Mouse (Mus musculus): ENCODE measurements around the gene Kiz. TPM values are rescaled to one million over a fixed set of nuclear protein-coding genes. Genes with fewer than 3 reads are reported as not detected.
A peak's percentile ranks its signal among the peaks of the same experiment; 100 is the strongest.

Gene Kiz
- polyA plus RNA-seq, 1 experiment from 2014 or later = 28.7 TPM

GRCm38 (mm10) chr2:147011474-147012140 lies 155.9 kb downstream of the Kiz start:
- Histone ChIP-seq H3K27ac (ENCODE audit: low read depth, low read length) (peak overlapping the region; percentile 98), H3K4me1 (ENCODE audit: control insufficient read depth, insufficient read depth, low read length) (peaks cover 14% of the 10 kb centered on the region), H3K9me3 (replicated peaks; ENCODE audit: control insufficient read depth, low read length) (no peaks in the 10 kb centered on the region), H3K4me3 (ENCODE audit: low read depth, low read length) (peak overlapping the region; percentile 83; the same call in 1 of the 2 replicates), H3K27me3 (replicated peaks; ENCODE audit: control insufficient read depth, insufficient read depth, low read length) (no peaks in the 10 kb centered on the region), H3K4me2 (ENCODE audit: low read length) (peak overlapping the region; percentile 74), H3K9ac (ENCODE audit: low read length) (peak overlapping the region; percentile 93), H3K36me3 (ENCODE audit: control insufficient read depth, insufficient read depth, low read length) (no peaks in the 10 kb centered on the region)
- 81% methylated on average over 3 of the region's 3 CpGs for WGBS
- DNase-seq (ENCODE audit: low spot score) (no peak), ATAC-seq (no peak)

- peak overlapping the region; percentile 74 for H3K4me2 ChIP-seq (ENCODE audit: low read length)
- H3K4me3 ChIP-seq (ENCODE audit: low read depth, low read length) = peak overlapping the region; percentile 83
- no peaks in the 10 kb centered on the region for H3K36me3 ChIP-seq (ENCODE audit: control insufficient read depth, insufficient read depth, low read length)
- peak overlapping the region; percentile 93 for H3K9ac ChIP-seq (ENCODE audit: low read length)
- H3K4me1 ChIP-seq (ENCODE audit: control insufficient read depth, insufficient read depth, low read length) = peaks cover 14% of the 10 kb centered on the region
- ATAC-seq = 0 out of 2 replicates have a peak, but pooled peaks have one; percentile 0
- H3K9me3 ChIP-seq (replicated peaks; ENCODE audit: control insufficient read depth, low read length) = no peaks in the 10 kb centered on the region
- H3K27ac ChIP-seq (ENCODE audit: low read depth, low read length) = peak overlapping the region; percentile 98
- WGBS = 48% methylated on average over 7 of the region's 7 CpGs
- no peaks in the 10 kb centered on the region for H3K27me3 ChIP-seq (replicated peaks; ENCODE audit: control insufficient read depth, insufficient read depth, low read length)
- no peak for DNase-seq (ENCODE audit: low spot score)
Observed at GRCm38 (mm10) chr2:147012141-147012622, 156.5 kb downstream of the Kiz start.

DNA sequence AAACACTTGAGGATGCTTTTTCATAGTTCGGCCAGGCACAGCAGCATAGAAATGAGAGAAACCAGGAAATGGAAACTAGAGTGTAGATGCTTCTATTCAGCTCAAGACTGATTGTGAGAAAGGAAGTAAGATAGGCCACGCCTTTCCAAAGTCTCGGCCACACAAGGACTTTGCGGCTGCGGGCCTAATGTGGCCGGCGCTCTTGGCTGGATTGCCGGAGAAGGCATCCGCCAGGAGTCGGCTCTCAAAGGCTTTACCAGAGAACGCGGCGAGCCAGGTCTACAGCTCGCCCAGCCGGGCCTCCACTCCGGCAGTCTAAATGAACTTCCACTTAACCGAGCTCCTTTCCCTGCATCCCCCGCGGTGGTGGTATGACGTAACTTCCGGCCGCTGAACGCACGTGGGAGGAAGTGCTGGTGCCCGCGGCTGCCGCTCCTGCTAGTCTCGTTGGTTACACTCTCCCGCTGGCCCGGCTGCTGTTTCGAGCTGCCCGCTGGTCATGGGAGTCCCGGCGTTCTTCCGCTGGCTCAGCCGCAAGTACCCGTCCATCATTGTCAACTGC lies 157.0 kb downstream of the Kiz start, which contains the start of gene Xrn2:
Gene Xrn2 (plus strand): TSS at position 374 of the 562 bp plus-strand sequence.
- H3K4me3 ChIP-seq (ENCODE audit: low read depth, low read length) = peak within 1 kb of the TSS; percentile 83
- ATAC-seq (peak; percentile 97), DNase-seq (ENCODE audit: low spot score) (peak; percentile 98)
- H3K4me1 ChIP-seq (ENCODE audit: control insufficient read depth, insufficient read depth, low read length) = peaks cover 14% of the 10 kb centered on the region
- under 1% methylated on average over 37 of the region's 37 CpGs for WGBS
- H3K9ac ChIP-seq (ENCODE audit: low read length) = peak within 1 kb of the TSS; percentile 93
- no peaks in the 10 kb centered on the region for H3K27me3 ChIP-seq (replicated peaks; ENCODE audit: control insufficient read depth, insufficient read depth, low read length)
- peak within 1 kb of the TSS; percentile 74 for H3K4me2 ChIP-seq (ENCODE audit: low read length)
- no peaks in the 10 kb centered on the region for H3K36me3 ChIP-seq (ENCODE audit: control insufficient read depth, insufficient read depth, low read length)
- no peaks in the 10 kb centered on the region for H3K9me3 ChIP-seq (replicated peaks; ENCODE audit: control insufficient read depth, low read length)
- peak within 1 kb of the TSS; percentile 98 for H3K27ac ChIP-seq (ENCODE audit: low read depth, low read length)

GRCm38 (mm10) chr2:147013194-147013969 lies 157.7 kb downstream of the Kiz start:
- Histone ChIP-seq H3K4me2 (ENCODE audit: low read length) (peak overlapping the region; percentile 74), H3K4me1 (ENCODE audit: control insufficient read depth, insufficient read depth, low read length) (peaks cover 14% of the 10 kb centered on the region), H3K9ac (ENCODE audit: low read length) (peak overlapping the region; percentile 93), H3K27me3 (replicated peaks; ENCODE audit: control insufficient read depth, insufficient read depth, low read length) (no peaks in the 10 kb centered on the region), H3K9me3 (replicated peaks; ENCODE audit: control insufficient read depth, low read length) (no peaks in the 10 kb centered on the region), H3K27ac (ENCODE audit: low read depth, low read length) (peak overlapping the region; percentile 98), H3K4me3 (ENCODE audit: low read depth, low read length) (peak overlapping the region; percentile 83), H3K36me3 (ENCODE audit: control insufficient read depth, insufficient read depth, low read length) (no peaks in the 10 kb centered on the region)
- DNase-seq (ENCODE audit: low spot score) (peak; percentile 90), ATAC-seq (peak; percentile 93)
- WGBS = under 1% methylated on average over 56 of the region's 59 CpGs

- Histone ChIP-seq H3K9ac (ENCODE audit: low read length) (peak overlapping the region; percentile 93), H3K4me3 (ENCODE audit: low read depth, low read length) (peak overlapping the region; percentile 83), H3K4me1 (ENCODE audit: control insufficient read depth, insufficient read depth, low read length) (peaks cover 14% of the 10 kb centered on the region), H3K9me3 (replicated peaks; ENCODE audit: control insufficient read depth, low read length) (no peaks in the 10 kb centered on the region), H3K4me2 (ENCODE audit: low read length) (peak overlapping the region; percentile 74), H3K36me3 (ENCODE audit: control insufficient read depth, insufficient read depth, low read length) (no peaks in the 10 kb centered on the region), H3K27ac (ENCODE audit: low read depth, low read length) (no peak overlapping the region), H3K27me3 (replicated peaks; ENCODE audit: control insufficient read depth, insufficient read depth, low read length) (no peaks in the 10 kb centered on the region)
- ATAC-seq (no peak), DNase-seq (ENCODE audit: low spot score) (peak; percentile 16)
- WGBS = 25% methylated on average over 15 of the region's 15 CpGs
Observed at GRCm38 (mm10) chr2:147014101-147014886, 158.6 kb downstream of the Kiz start.

Other genes with a start within 250 kb of the Kiz start
- 93.4 and 101 TPM in 2 replicates for gene Xrn2, start 157.1 kb downstream of the Kiz start, polyA plus RNA-seq (2014; fragmentation: Nextera tagmentation; extraction: Ambion mirVana)
- 0.87 and 1.3 TPM in 2 replicates for gene Nkx2-4, start 229.6 kb downstream of the Kiz start, polyA plus RNA-seq (2014; fragmentation: Nextera tagmentation; extraction: Ambion mirVana)

All from forebrain, embryonic 14.5 days (tissue).